Mouse (Mus musculus) heart, embryonic 12.5 days (tissue): ENCODE results near the gene Mx1. TPM values are rescaled to one million over a fixed set of nuclear protein-coding genes. Genes with fewer than 3 reads are reported as not detected.

Experiments
- ATAC-seq: fragments of 200-750 bp; cut with Nextera tagmentation; 2 replicates; pipeline ENCODE4 v1.8.0; 2017; ENCODE audit warnings: moderate TSS enrichment, moderate library complexity; ENCODE audit not compliant: insufficient number of reproducible peaks, low FRiP score
- H3K27ac ChIP-seq: fragments of 300-500 bp; sonication (generic); 2 replicates; pipeline ENCODE4 v1.5.1; 2016; ENCODE audit warnings: mild to moderate bottlenecking, moderate library complexity; ENCODE audit not compliant: poor library complexity, severe bottlenecking
- H3K27me3 ChIP-seq: fragments of 300-500 bp; sonication (generic); replicated peaks from 2 replicates; pipeline ENCODE4 v1.6.1; 2016; ENCODE audit warnings: mild to moderate bottlenecking, moderate library complexity
- H3K36me3 ChIP-seq: fragments of 300-500 bp; sonication (generic); 2 replicates; pipeline ENCODE4 v1.6.1; 2016; ENCODE audit warnings: mild to moderate bottlenecking, moderate library complexity
- H3K4me1 ChIP-seq: fragments of 300-500 bp; sonication (generic); replicated peaks from 2 replicates; pipeline ENCODE4 v1.6.1; 2016; ENCODE audit warnings: mild to moderate bottlenecking
- H3K4me2 ChIP-seq: fragments of 300-500 bp; sonication (generic); 2 replicates; pipeline ENCODE4 v1.6.1; 2016; ENCODE audit warnings: mild to moderate bottlenecking, moderate library complexity
- H3K4me3 ChIP-seq: fragments of 300-500 bp; sonication (generic); 2 replicates; pipeline ENCODE4 v1.5.1; 2016; ENCODE audit warnings: mild to moderate bottlenecking
- H3K9ac ChIP-seq: fragments of 300-500 bp; sonication (generic); 2 replicates; pipeline ENCODE4 v1.6.1; 2016; ENCODE audit warnings: mild to moderate bottlenecking, moderate library complexity
- H3K9me3 ChIP-seq: fragments of 300-500 bp; sonication (generic); replicated peaks from 2 replicates; pipeline ENCODE4 v1.6.1; 2016; ENCODE audit warnings: mild to moderate bottlenecking, moderate library complexity
- WGBS: fragments of 180-500 bp; shearing (Covaris S2); methylation state at CpG from one replicate; pipeline ENCODE4 v1.1.7; 2016; 5-methylcytosine and 5-hydroxymethylcytosine counted together
- polyA plus RNA-seq: library from polyadenylated mRNA; unstranded; fragments of >200 nt; fragmentation: Nextera tagmentation; extraction: Ambion mirVana; gene quantifications from 2 replicates; pipeline ENCODE4 v1.2.1, GENCODE M21; 2016

Mx1 gene
- polyA plus RNA-seq, 1 experiment from 2014 or later = not detected

DNA sequence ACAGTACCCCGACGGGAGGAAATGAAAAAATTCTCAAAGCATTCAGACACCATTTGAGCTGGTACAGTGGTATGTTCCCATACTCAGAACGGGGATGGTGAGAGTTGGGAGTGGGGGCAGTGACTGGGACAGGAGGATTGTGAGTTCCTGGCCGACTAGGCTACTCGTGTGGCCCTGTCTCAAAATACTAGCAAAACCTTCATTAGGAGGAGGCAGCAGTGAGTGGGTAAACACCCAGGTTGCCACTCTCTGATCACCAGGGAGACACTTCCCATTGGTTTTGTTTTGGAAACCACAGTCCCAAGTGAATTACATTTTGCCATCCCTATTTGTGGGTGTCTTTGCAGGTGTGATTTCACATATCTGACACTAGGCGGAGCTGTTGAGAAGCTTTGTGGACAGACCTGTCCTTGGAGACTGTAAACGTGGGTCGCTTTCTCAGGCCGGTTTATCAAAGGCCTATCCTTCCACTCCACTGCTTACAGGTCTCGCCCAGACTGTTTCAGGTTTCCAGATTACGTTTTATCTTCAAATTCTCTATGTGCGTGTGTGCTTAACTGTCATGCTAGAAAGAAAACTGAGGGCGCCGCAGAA lies 18.9 kb downstream of the Mx1 start:
- Histone ChIP-seq H3K4me3 (no peak overlapping the region), H3K27ac (no peak overlapping the region), H3K9me3 (no peaks in the 10 kb centered on the region), H3K4me1 (no peaks in the 10 kb centered on the region), H3K27me3 (no peaks in the 10 kb centered on the region), H3K36me3 (no peaks in the 10 kb centered on the region), H3K4me2 (no peak overlapping the region), H3K9ac (no peak overlapping the region)
- peak; percentile 39; the same call in 1 of the 2 replicates for ATAC-seq
- 47% methylated on average over 14 of the region's 14 CpGs for WGBS

DNA sequence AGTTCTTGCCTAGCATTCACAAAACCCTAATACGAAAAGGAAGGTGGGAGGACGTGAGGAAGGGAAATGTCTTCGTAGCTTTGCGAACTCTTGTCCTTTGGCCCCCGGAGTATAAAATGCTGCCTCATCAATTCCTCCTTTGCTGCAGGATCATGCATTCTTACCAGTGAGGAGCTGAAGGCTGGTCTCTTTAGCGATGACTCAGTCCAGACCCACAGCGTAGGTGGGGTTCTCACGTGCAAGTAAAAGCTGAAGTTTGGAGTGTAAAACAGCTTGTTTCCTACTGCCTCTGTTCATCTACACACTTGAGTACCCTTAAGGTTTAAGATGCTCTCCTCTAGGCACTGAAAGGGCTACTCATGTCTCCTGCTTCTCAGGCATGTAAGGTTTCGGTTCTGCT lies 20.7 kb downstream of the Mx1 start:
- H3K27ac ChIP-seq = no peak overlapping the region
- no peak overlapping the region for H3K4me2 ChIP-seq
- H3K4me1 ChIP-seq = no peaks in the 10 kb centered on the region
- H3K27me3 ChIP-seq = no peaks in the 10 kb centered on the region
- H3K9ac ChIP-seq = no peak overlapping the region
- WGBS = 73% methylated on average over 9 of the region's 9 CpGs
- H3K36me3 ChIP-seq = peaks cover 3% of the 10 kb centered on the region; the same call in 1 of the 2 replicates
- ATAC-seq = no peak
- H3K9me3 ChIP-seq = no peaks in the 10 kb centered on the region
- H3K4me3 ChIP-seq = no peak overlapping the region

DNA sequence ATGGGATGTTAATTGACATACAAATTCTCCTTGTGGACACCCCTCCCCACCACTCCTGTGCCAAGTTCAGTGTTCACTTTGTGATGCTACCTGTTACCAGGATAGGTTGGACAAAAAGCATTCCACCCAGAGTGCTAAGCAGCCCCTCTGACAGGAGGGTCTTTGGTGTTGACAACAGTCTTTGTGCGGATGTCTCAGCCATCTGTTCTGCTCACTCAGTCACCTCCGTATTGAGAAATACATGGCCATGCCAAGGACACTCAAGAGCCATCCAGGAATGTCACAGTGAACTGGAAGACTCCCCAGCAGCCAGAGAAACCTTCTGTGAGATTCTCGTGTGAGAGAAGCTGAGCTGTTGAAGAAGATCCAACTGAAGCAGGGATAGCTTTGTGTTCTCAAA lies 24.5 kb downstream of the Mx1 start:
- no peaks in the 10 kb centered on the region for H3K9me3 ChIP-seq
- no peak overlapping the region for H3K4me3 ChIP-seq
- no peaks in the 10 kb centered on the region for H3K4me1 ChIP-seq
- 57% methylated on average over 3 of the region's 3 CpGs for WGBS
- H3K36me3 ChIP-seq = peaks cover 9% of the 10 kb centered on the region; the same call in 1 of the 2 replicates
- ATAC-seq = no peak
- no peaks in the 10 kb centered on the region for H3K27me3 ChIP-seq
- no peak overlapping the region for H3K9ac ChIP-seq
- no peak overlapping the region for H3K27ac ChIP-seq
- no peak overlapping the region for H3K4me2 ChIP-seq

DNA sequence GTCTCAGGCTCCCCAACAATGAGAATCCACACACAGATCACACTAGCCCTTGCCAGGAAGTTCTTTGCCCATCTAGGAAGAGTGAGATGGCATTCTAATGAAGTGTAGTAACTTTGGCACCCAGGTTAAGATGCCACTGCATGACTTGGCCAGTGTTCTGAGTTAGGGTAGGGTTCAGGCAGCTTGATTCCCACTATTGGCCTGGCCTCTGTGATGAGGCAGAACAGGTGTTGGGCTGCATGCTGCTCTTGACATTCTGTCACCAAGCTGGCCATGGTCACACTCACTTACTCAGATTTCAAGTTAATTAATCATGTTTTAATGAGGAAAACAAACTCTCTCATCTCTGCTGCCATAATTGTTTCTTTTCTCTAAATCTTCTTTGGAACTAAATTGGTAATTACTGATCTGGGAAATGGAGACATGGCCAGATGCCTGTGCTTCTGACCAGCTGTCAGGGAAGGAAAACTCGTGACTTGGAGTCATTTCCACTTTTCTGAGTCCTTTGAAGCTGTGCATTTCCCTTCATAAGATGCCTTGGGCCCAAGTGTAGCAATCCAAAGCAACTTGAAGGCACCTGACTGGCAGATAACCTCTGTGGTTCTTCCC lies 25.2 kb downstream of the Mx1 start:
- H3K9me3 ChIP-seq = no peaks in the 10 kb centered on the region
- no peak overlapping the region for H3K27ac ChIP-seq
- peaks cover 9% of the 10 kb centered on the region; the same call in 1 of the 2 replicates for H3K36me3 ChIP-seq
- ATAC-seq = no peak
- H3K4me1 ChIP-seq = no peaks in the 10 kb centered on the region
- WGBS = 32% methylated on average over 1 of the region's 1 CpGs
- H3K27me3 ChIP-seq = no peaks in the 10 kb centered on the region
- H3K4me2 ChIP-seq = no peak overlapping the region
- no peak overlapping the region for H3K4me3 ChIP-seq
- no peak overlapping the region for H3K9ac ChIP-seq

DNA sequence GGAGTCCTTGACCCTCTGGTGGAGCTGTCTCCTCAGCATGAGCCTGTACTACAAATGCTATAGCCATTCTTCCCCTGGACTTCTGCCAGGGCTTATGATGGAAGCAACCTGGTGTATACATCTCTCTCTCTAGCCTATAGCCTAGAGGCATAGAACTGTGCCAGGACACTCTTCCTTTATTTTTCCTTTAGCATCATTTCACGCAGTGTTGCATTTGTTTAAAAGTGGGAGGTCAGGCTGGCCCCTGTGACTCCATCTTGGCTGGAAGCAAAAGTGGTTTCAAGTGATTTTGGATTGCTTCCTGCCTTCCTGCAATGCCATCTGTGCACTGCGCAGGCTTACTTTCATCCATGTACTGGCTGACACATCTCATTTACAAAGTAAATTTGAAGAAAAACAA lies 28.5 kb downstream of the Mx1 start:
- peaks cover 9% of the 10 kb centered on the region; the same call in 1 of the 2 replicates for H3K36me3 ChIP-seq

DNA sequence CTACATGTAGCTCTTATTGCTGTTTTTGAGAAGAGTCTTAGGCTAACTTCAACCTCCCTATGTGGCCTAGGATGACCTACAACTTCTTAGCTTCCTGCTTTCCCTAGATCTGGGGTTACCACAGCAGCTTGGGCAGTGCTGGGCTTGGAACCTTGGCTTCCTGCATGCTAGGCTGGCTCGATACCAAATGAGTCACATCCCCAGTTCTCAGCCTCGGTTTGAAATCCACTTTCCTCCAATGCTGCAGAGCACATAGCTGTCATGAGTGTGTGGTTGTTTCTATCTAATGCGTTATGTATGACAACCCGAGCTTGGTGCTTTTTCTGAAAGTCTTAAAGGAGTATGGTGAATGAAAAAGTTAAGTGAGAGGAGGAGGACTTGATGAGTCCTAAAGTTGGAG lies 31.4 kb downstream of the Mx1 start:
- 51% methylated on average over 4 of the region's 4 CpGs for WGBS
- H3K4me2 ChIP-seq = no peak overlapping the region
- H3K4me3 ChIP-seq = no peak overlapping the region
- no peaks in the 10 kb centered on the region for H3K9me3 ChIP-seq
- no peak overlapping the region for H3K9ac ChIP-seq
- H3K36me3 ChIP-seq = 0 out of 2 replicates have a peak, but pooled peaks cover 4% of the 10 kb centered on the region
- H3K27ac ChIP-seq = no peak overlapping the region
- no peak for ATAC-seq
- H3K27me3 ChIP-seq = no peaks in the 10 kb centered on the region
- no peaks in the 10 kb centered on the region for H3K4me1 ChIP-seq

More for the DNA sequence above, 28.5 kb downstream of the Mx1 start:
- 83% methylated on average over 2 of the region's 2 CpGs for WGBS
- no peaks in the 10 kb centered on the region for H3K27me3 ChIP-seq
- no peak overlapping the region for H3K4me2 ChIP-seq
- no peak overlapping the region for H3K27ac ChIP-seq
- no peaks in the 10 kb centered on the region for H3K9me3 ChIP-seq
- H3K4me3 ChIP-seq = no peak overlapping the region
- no peak overlapping the region for H3K9ac ChIP-seq
- H3K4me1 ChIP-seq = no peaks in the 10 kb centered on the region
- no peak for ATAC-seq

DNA sequence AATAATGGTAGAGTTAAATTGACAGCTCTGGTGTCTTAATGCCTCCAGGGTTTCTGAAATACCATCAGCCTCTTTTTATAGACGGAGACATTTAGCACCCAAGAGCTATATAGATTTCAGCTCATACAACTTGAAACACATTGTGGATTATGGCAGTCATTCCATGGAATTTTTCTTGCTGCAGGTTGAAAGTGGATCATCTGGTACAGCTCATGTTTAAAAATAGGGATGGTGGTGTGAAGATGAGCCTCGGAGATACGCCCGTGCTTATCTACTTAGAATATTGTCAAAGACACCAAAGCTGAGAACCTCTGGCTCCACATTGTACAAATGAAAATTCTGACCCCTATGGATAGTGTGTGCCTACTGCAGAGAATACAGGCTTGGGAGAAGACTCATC lies 32.6 kb downstream of the Mx1 start:
- H3K9ac ChIP-seq = no peak overlapping the region
- no peak overlapping the region for H3K27ac ChIP-seq
- no peaks in the 10 kb centered on the region for H3K9me3 ChIP-seq
- no peak overlapping the region for H3K4me3 ChIP-seq
- 83% methylated on average over 4 of the region's 4 CpGs for WGBS
- 0 out of 2 replicates have a peak, but pooled peaks cover 3% of the 10 kb centered on the region for H3K36me3 ChIP-seq
- no peak for ATAC-seq
- H3K4me2 ChIP-seq = no peak overlapping the region
- no peaks in the 10 kb centered on the region for H3K4me1 ChIP-seq
- no peaks in the 10 kb centered on the region for H3K27me3 ChIP-seq

DNA sequence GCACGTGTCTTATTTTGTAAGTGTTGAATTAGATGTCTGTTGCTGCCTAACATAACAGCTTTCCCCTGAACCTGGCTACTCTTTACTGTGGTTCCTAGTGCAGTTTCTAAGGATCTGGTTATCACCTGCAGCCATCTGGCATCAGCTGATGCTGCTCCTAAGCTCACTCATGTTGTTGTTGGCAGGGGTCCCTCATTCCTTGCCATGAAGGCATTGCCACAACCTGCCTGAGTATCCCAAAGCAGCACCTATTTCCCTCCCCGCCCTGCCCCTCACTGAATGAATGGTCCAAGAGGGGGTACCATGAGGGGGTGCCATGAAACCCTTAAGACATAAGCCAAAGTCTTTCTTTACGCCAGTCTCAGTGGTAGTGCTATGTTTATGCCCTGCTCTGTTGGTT lies 34.7 kb downstream of the Mx1 start:
- H3K36me3 ChIP-seq = 0 out of 2 replicates have a peak, but pooled peaks cover 3% of the 10 kb centered on the region
- H3K27me3 ChIP-seq = no peaks in the 10 kb centered on the region
- 75% methylated on average over 3 of the region's 3 CpGs for WGBS
- no peak for ATAC-seq
- H3K9ac ChIP-seq = no peak overlapping the region
- no peaks in the 10 kb centered on the region for H3K9me3 ChIP-seq
- H3K4me1 ChIP-seq = no peaks in the 10 kb centered on the region
- no peak overlapping the region for H3K27ac ChIP-seq
- no peak overlapping the region for H3K4me3 ChIP-seq
- H3K4me2 ChIP-seq = no peak overlapping the region

DNA sequence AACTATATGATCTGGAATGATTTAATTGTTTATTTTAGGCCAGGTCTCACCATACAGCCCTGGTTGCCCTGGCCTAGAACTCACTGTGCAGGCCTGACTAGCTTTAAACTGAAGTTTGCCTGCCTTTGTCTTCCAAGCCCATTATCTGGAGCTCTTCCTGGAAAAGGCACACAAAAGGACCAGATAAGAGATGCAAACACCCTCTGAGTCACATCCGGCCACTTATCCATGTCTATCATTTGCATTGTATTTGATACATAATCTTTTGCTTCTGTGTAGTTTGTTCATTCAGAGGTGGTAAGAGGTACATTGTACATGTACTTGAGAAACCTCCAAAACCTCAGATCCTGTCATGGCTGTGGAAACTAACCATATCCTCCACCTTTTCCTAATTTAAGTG lies 39.1 kb downstream of the Mx1 start:
- Histone ChIP-seq H3K36me3 (0 out of 2 replicates have a peak, but pooled peaks cover 3% of the 10 kb centered on the region), H3K4me2 (no peak overlapping the region), H3K4me1 (0 out of 2 replicates have a peak, but pooled peaks cover 7% of the 10 kb centered on the region), H3K9ac (no peak overlapping the region), H3K9me3 (no peaks in the 10 kb centered on the region), H3K27me3 (no peaks in the 10 kb centered on the region), H3K27ac (no peak overlapping the region), H3K4me3 (no peak overlapping the region)
- no peak for ATAC-seq
- 41% methylated on average over 1 of the region's 1 CpGs for whole genome bisulfite sequencing

DNA sequence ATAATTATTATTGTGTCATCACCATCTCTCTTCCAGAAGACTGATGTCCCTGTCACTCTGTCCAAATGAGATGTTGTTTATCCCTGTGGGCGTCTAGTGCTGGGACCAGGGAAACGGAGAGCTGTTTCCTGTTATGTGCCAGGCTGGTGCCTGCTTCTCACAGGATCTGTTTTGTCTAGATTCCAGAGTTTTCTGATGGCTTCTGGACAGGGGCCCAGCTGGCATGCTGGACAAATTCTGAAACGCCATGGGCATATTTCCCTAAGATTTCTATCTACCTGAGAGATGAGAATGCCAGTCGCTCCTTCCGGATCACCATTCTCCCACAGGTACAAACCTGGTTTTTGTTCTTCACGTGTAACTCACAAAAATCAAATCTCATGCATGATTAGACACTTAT lies 41.0 kb downstream of the Mx1 start:
- H3K4me1 ChIP-seq = 0 out of 2 replicates have a peak, but pooled peaks cover 7% of the 10 kb centered on the region
- WGBS = 75% methylated on average over 6 of the region's 6 CpGs
- 0 out of 2 replicates have a peak, but pooled peaks cover 3% of the 10 kb centered on the region for H3K36me3 ChIP-seq
- no peak overlapping the region for H3K9ac ChIP-seq
- H3K4me3 ChIP-seq = no peak overlapping the region
- H3K4me2 ChIP-seq = no peak overlapping the region
- H3K27ac ChIP-seq = no peak overlapping the region
- no peaks in the 10 kb centered on the region for H3K27me3 ChIP-seq
- no peaks in the 10 kb centered on the region for H3K9me3 ChIP-seq
- ATAC-seq = no peak

DNA sequence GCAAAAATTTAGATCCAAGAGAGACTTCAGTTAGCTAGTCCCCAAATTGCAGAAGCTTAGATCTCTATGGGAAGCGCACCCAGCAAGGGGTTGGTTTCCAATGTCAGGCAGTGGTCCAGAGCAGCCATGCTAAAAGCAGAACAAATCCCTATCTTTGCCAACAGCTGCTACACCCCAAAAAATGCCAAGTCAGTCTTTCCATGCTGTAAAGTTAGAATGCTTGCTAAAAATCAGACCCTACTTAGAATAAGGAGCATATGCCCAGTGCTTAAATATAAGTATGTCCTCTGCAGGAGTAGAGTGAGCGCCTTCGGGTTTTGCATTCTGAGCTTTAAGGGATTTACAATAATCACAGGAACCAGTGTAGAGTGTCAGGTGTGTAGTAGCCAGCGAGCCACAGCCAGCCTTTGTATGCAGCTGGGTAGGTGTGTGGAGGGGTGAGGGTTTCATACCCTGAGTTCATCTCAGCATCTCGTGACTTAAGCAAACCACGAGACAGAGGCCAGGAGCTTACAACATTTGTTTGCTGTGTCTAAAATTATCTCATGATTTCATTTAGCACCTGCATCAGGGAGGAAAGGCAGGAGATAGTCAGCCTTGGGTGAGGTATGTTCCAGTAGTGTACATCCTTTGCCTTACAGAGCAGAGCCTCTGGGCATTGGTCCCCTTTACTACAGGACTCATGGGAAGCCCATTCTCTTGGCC lies 43.8 kb downstream of the Mx1 start:
- ATAC-seq = no peak
- 0 out of 2 replicates have a peak, but pooled peaks cover 3% of the 10 kb centered on the region for H3K36me3 ChIP-seq
- H3K4me1 ChIP-seq = 0 out of 2 replicates have a peak, but pooled peaks cover 7% of the 10 kb centered on the region
- H3K4me3 ChIP-seq = no peak overlapping the region
- no peaks in the 10 kb centered on the region for H3K27me3 ChIP-seq
- H3K4me2 ChIP-seq = no peak overlapping the region
- WGBS = 80% methylated on average over 6 of the region's 6 CpGs
- H3K9ac ChIP-seq = no peak overlapping the region
- H3K9me3 ChIP-seq = no peaks in the 10 kb centered on the region
- H3K27ac ChIP-seq = no peak overlapping the region
